Mouse (Mus musculus) forebrain, embryonic 16.5 days (tissue): Measurements from ENCODE around the gene Antxr1. TPM values are rescaled to one million over a fixed set of nuclear protein-coding genes. Genes with fewer than 3 reads are reported as not detected.

Experiments
- ATAC-seq: fragments of 200-750 bp; cut with Nextera tagmentation; 2 replicates; pipeline ENCODE4 v1.8.0; 2017; ENCODE audit warnings: mild to moderate bottlenecking, moderate library complexity
- H3K27ac ChIP-seq: fragments of 300-500 bp; sonication (generic); 2 replicates; pipeline ENCODE4 v1.5.1; 2014; ENCODE audit warnings: low read length, control low read depth
- H3K27me3 ChIP-seq: fragments of 300-500 bp; sonication (generic); replicated peaks from 2 replicates; pipeline ENCODE4 v1.6.1; 2014; ENCODE audit warnings: low read length; ENCODE audit not compliant: control insufficient read depth, insufficient read depth
- H3K36me3 ChIP-seq: fragments of 300-500 bp; sonication (generic); 2 replicates; pipeline ENCODE4 v1.6.1; 2014; ENCODE audit not compliant: control insufficient read depth, insufficient read depth
- H3K4me1 ChIP-seq: fragments of 300-500 bp; sonication (generic); replicated peaks from 2 replicates; pipeline ENCODE4 v1.6.1; 2014; ENCODE audit warnings: low read length; ENCODE audit not compliant: control insufficient read depth, insufficient read depth
- H3K4me2 ChIP-seq: fragments of 300-500 bp; sonication (generic); 2 replicates; pipeline ENCODE4 v1.6.1; 2014; ENCODE audit warnings: mild to moderate bottlenecking, low read length, control low read depth
- H3K4me3 ChIP-seq: fragments of 300-500 bp; sonication (generic); replicated peaks from 2 replicates; pipeline ENCODE4 v1.5.1; 2014; ENCODE audit warnings: mild to moderate bottlenecking, low read length, control low read depth
- H3K9ac ChIP-seq: fragments of 300-500 bp; sonication (generic); replicated peaks from 2 replicates; pipeline ENCODE4 v1.6.1; 2014; ENCODE audit warnings: low read depth, low read length, control low read depth
- H3K9me3 ChIP-seq: fragments of 300-500 bp; sonication (generic); 2 replicates; pipeline ENCODE4 v1.6.1; 2016; ENCODE audit warnings: low read length; ENCODE audit not compliant: control insufficient read depth
- WGBS: fragments of 180-500 bp; shearing (Covaris S2); extraction: QIAGEN DNeasy Blood & Tissue Kit; methylation state at CpG from one replicate; pipeline ENCODE4 v1.1.7; 2014; 5-methylcytosine and 5-hydroxymethylcytosine counted together
- polyA plus RNA-seq: library from polyadenylated mRNA; unstranded; fragments of >200 nt; fragmentation: Nextera tagmentation; extraction: Ambion mirVana; gene quantifications from 2 replicates; pipeline ENCODE4 v1.2.1, GENCODE M21; 2015

Antxr1 gene
- polyA plus RNA-seq, 1 experiment from 2014 or later = 3.1 TPM

GRCm38 (mm10) chr6:87189755-87190154, 145.9 kb downstream of the Antxr1 start:
- H3K27ac ChIP-seq = no peak overlapping the region
- H3K9me3 ChIP-seq = no peaks in the 10 kb centered on the region
- H3K27me3 ChIP-seq = no peaks in the 10 kb centered on the region
- no peak overlapping the region for H3K4me2 ChIP-seq
- H3K36me3 ChIP-seq = no peaks in the 10 kb centered on the region
- H3K4me3 ChIP-seq = no peak overlapping the region
- no peaks in the 10 kb centered on the region for H3K4me1 ChIP-seq
- 92% methylated on average over 3 of the region's 3 CpGs for WGBS
- no peak for ATAC-seq
- no peak overlapping the region for H3K9ac ChIP-seq

- 84% methylated on average over 12 of the region's 12 CpGs for WGBS
- no peak overlapping the region for H3K4me2 ChIP-seq
- H3K9ac ChIP-seq = no peak overlapping the region
- 0 out of 2 replicates have a peak, but pooled peaks cover 3% of the 10 kb centered on the region for H3K4me1 ChIP-seq
- no peaks in the 10 kb centered on the region for H3K36me3 ChIP-seq
- H3K27ac ChIP-seq = no peak overlapping the region
- no peaks in the 10 kb centered on the region for H3K9me3 ChIP-seq
- ATAC-seq = peak; percentile 57; the same call in 1 of the 2 replicates
- no peaks in the 10 kb centered on the region for H3K27me3 ChIP-seq
- H3K4me3 ChIP-seq = no peak overlapping the region
These were observed 148.6 kb downstream of the Antxr1 start for GRCm38 (mm10) chr6:87186988-87187387.

- H3K36me3 ChIP-seq = no peaks in the 10 kb centered on the region
- H3K4me3 ChIP-seq = no peak overlapping the region
- no peak for ATAC-seq
- no peaks in the 10 kb centered on the region for H3K9me3 ChIP-seq
- H3K9ac ChIP-seq = no peak overlapping the region
- no peak overlapping the region for H3K27ac ChIP-seq
- H3K27me3 ChIP-seq = no peaks in the 10 kb centered on the region
- 0 out of 2 replicates have a peak, but pooled peaks cover 3% of the 10 kb centered on the region for H3K4me1 ChIP-seq
- 73% methylated on average over 3 of the region's 3 CpGs for WGBS
- H3K4me2 ChIP-seq = no peak overlapping the region
These were observed 151.2 kb downstream of the Antxr1 start for GRCm38 (mm10) chr6:87184418-87184817.

GRCm38 (mm10) chr6:87183981-87184380, 151.6 kb downstream of the Antxr1 start:
- no peak overlapping the region for H3K4me3 ChIP-seq
- H3K27me3 ChIP-seq = no peaks in the 10 kb centered on the region
- H3K9me3 ChIP-seq = no peaks in the 10 kb centered on the region
- WGBS = 87% methylated on average over 11 of the region's 11 CpGs
- 0 out of 2 replicates have a peak, but pooled peaks cover 3% of the 10 kb centered on the region for H3K4me1 ChIP-seq
- H3K36me3 ChIP-seq = no peaks in the 10 kb centered on the region
- no peak overlapping the region for H3K4me2 ChIP-seq
- H3K9ac ChIP-seq = no peak overlapping the region
- no peak overlapping the region for H3K27ac ChIP-seq
- no peak for ATAC-seq

- H3K27ac ChIP-seq = peak overlapping the region; percentile 1; the same call in 1 of the 2 replicates
- no peak overlapping the region for H3K4me3 ChIP-seq
- H3K36me3 ChIP-seq = no peaks in the 10 kb centered on the region
- 0 out of 2 replicates have a peak, but pooled peaks cover 3% of the 10 kb centered on the region for H3K4me1 ChIP-seq
- H3K9me3 ChIP-seq = no peaks in the 10 kb centered on the region
- H3K27me3 ChIP-seq = no peaks in the 10 kb centered on the region
- H3K4me2 ChIP-seq = no peak overlapping the region
- no peak overlapping the region for H3K9ac ChIP-seq
- WGBS = 70% methylated on average over 8 of the region's 8 CpGs
- ATAC-seq = peak; percentile 47; the same call in 1 of the 2 replicates
These were observed 152.5 kb downstream of the Antxr1 start for GRCm38 (mm10) chr6:87183159-87183558.

GRCm38 (mm10) chr6:87182736-87183135, 152.9 kb downstream of the Antxr1 start:
- Histone ChIP-seq H3K4me2 (no peak overlapping the region), H3K4me1 (0 out of 2 replicates have a peak, but pooled peaks cover 3% of the 10 kb centered on the region), H3K27me3 (no peaks in the 10 kb centered on the region), H3K36me3 (no peaks in the 10 kb centered on the region), H3K27ac (no peak overlapping the region), H3K4me3 (no peak overlapping the region), H3K9me3 (no peaks in the 10 kb centered on the region), H3K9ac (no peak overlapping the region)
- WGBS = 86% methylated on average over 6 of the region's 6 CpGs
- no peak for ATAC-seq

- Histone ChIP-seq H3K27ac (no peak overlapping the region), H3K9ac (no peak overlapping the region), H3K9me3 (no peaks in the 10 kb centered on the region), H3K36me3 (no peaks in the 10 kb centered on the region), H3K4me2 (no peak overlapping the region), H3K4me3 (no peak overlapping the region), H3K27me3 (no peaks in the 10 kb centered on the region), H3K4me1 (no peaks in the 10 kb centered on the region)
- 90% methylated on average over 3 of the region's 3 CpGs for WGBS
- no peak for ATAC-seq
These were observed 164.2 kb downstream of the Antxr1 start for GRCm38 (mm10) chr6:87171461-87171860.

- no peak overlapping the region for H3K4me2 ChIP-seq
- no peak for ATAC-seq
- H3K4me1 ChIP-seq = no peaks in the 10 kb centered on the region
- H3K9ac ChIP-seq = no peak overlapping the region
- no peaks in the 10 kb centered on the region for H3K36me3 ChIP-seq
- H3K27ac ChIP-seq = no peak overlapping the region
- H3K9me3 ChIP-seq = no peaks in the 10 kb centered on the region
- WGBS = 89% methylated on average over 6 of the region's 6 CpGs
- H3K27me3 ChIP-seq = no peaks in the 10 kb centered on the region
- H3K4me3 ChIP-seq = no peak overlapping the region
These were observed 164.7 kb downstream of the Antxr1 start for GRCm38 (mm10) chr6:87170875-87171274.

GRCm38 (mm10) chr6:87170277-87170676, 165.3 kb downstream of the Antxr1 start:
- no peak overlapping the region for H3K9ac ChIP-seq
- peaks cover 3% of the 10 kb centered on the region; the same call in 1 of the 2 replicates for H3K4me1 ChIP-seq
- H3K4me2 ChIP-seq = no peak overlapping the region
- no peaks in the 10 kb centered on the region for H3K36me3 ChIP-seq
- no peak overlapping the region for H3K27ac ChIP-seq
- no peak overlapping the region for H3K4me3 ChIP-seq
- ATAC-seq = no peak
- H3K27me3 ChIP-seq = no peaks in the 10 kb centered on the region
- WGBS = 89% methylated on average over 6 of the region's 6 CpGs
- no peaks in the 10 kb centered on the region for H3K9me3 ChIP-seq

- Histone ChIP-seq H3K27ac (no peak overlapping the region), H3K4me1 (peaks cover 8% of the 10 kb centered on the region; the same call in 1 of the 2 replicates), H3K36me3 (no peaks in the 10 kb centered on the region), H3K27me3 (no peaks in the 10 kb centered on the region), H3K4me3 (no peak overlapping the region), H3K9ac (no peak overlapping the region), H3K9me3 (no peaks in the 10 kb centered on the region), H3K4me2 (no peak overlapping the region)
- ATAC-seq = no peak
- 91% methylated on average over 9 of the region's 9 CpGs for WGBS
These were observed 167.6 kb downstream of the Antxr1 start for GRCm38 (mm10) chr6:87168021-87168420.
